Mouse (Mus musculus) NIH3T3 (cell line): ENCODE data around the gene Frmd8.

Source experiments
- DNase-seq: peaks from one replicate; pipeline ENCODE4 v3.0.0-alpha.2; 2012; ENCODE audit warnings: low read depth

Gene Frmd8

GRCm38 (mm10) chr19:5838136-5838891 lies 36.8 kb downstream of the Frmd8 start:
- peak; percentile 74 for DNase-seq

- DNase-seq = peak; percentile 70
Observed at GRCm38 (mm10) chr19:5837606-5838005, 37.5 kb downstream of the Frmd8 start.

GRCm38 (mm10) chr19:5836941-5837572 lies 38.0 kb downstream of the Frmd8 start:
- DNase-seq = peak; percentile 73

- peak; percentile 68 for DNase-seq
Observed at GRCm38 (mm10) chr19:5835922-5836430, 39.1 kb downstream of the Frmd8 start.

GRCm38 (mm10) chr19:5835054-5835921 lies 39.8 kb downstream of the Frmd8 start:
- DNase-seq = peak; percentile 65

- DNase-seq = peak; percentile 55
Observed at GRCm38 (mm10) chr19:5834260-5834925, 40.7 kb downstream of the Frmd8 start.

- peak; percentile 58 for DNase-seq
Observed at GRCm38 (mm10) chr19:5833287-5834100, 41.6 kb downstream of the Frmd8 start.

GRCm38 (mm10) chr19:5832326-5832725 lies 42.7 kb downstream of the Frmd8 start:
- DNase-seq = peak; percentile 66

GRCm38 (mm10) chr19:5831958-5832320 lies 43.1 kb downstream of the Frmd8 start:
- no peak for DNase-seq

GRCm38 (mm10) chr19:5831224-5831957 lies 43.7 kb downstream of the Frmd8 start:
- DNase-seq = peak; percentile 57

- DNase-seq = peak; percentile 24
Observed at GRCm38 (mm10) chr19:5830776-5831175, 44.3 kb downstream of the Frmd8 start.

GRCm38 (mm10) chr19:5829958-5830615 lies 45.0 kb downstream of the Frmd8 start:
- DNase-seq = peak; percentile 40

GRCm38 (mm10) chr19:5828905-5829304 lies 46.2 kb downstream of the Frmd8 start:
- DNase-seq = peak; percentile 50

- DNase-seq = no peak
Observed at GRCm38 (mm10) chr19:5828155-5828554, 46.9 kb downstream of the Frmd8 start.

- DNase-seq = peak; percentile 24
Observed at GRCm38 (mm10) chr19:5827456-5828154, 47.5 kb downstream of the Frmd8 start.

- no peak for DNase-seq
Observed at GRCm38 (mm10) chr19:5827044-5827443, 48.0 kb downstream of the Frmd8 start.

GRCm38 (mm10) chr19:5826731-5827002 lies 48.4 kb downstream of the Frmd8 start:
- no peak for DNase-seq

GRCm38 (mm10) chr19:5825901-5826730 lies 49.0 kb downstream of the Frmd8 start:
- no peak for DNase-seq
